Mouse (Mus musculus) heart, embryonic 11.5 days (tissue): ENCODE measurements around the gene Pan3. TPM values are rescaled to one million over a fixed set of nuclear protein-coding genes. Genes with fewer than 3 reads are reported as not detected.
"Not testable (repeated sequence)": the region's sequence is repeated elsewhere in the genome, so short reads cannot be mapped to it uniquely, and the experiment has no call there.

Source experiments
- ATAC-seq: fragments of 200-750 bp; cut with Nextera tagmentation; replicated peaks from 2 replicates; pipeline ENCODE4 v1.8.0; 2017; ENCODE audit warnings: moderate library complexity; ENCODE audit not compliant: insufficient number of reproducible peaks, low FRiP score, low TSS enrichment
- H3K27ac ChIP-seq: fragments of 300-500 bp; sonication (generic); 2 replicates; pipeline ENCODE4 v1.5.1; 2014; ENCODE audit warnings: mild to moderate bottlenecking, low read depth, low read length
- H3K27me3 ChIP-seq: fragments of 300-500 bp; sonication (generic); 2 replicates; pipeline ENCODE4 v1.6.1; 2014; ENCODE audit warnings: mild to moderate bottlenecking, low read length, mixed read lengths; ENCODE audit not compliant: control insufficient read depth, insufficient read depth
- H3K36me3 ChIP-seq: fragments of 300-500 bp; sonication (generic); 2 replicates; pipeline ENCODE4 v1.6.1; 2014; ENCODE audit warnings: mild to moderate bottlenecking, low read length, moderate library complexity, mixed read lengths; ENCODE audit not compliant: control insufficient read depth, insufficient read depth
- H3K4me1 ChIP-seq: fragments of 300-500 bp; sonication (generic); 2 replicates; pipeline ENCODE4 v1.6.1; 2014; ENCODE audit warnings: low read length; ENCODE audit not compliant: control insufficient read depth, insufficient read depth
- H3K4me2 ChIP-seq: fragments of 300-500 bp; sonication (generic); 2 replicates; pipeline ENCODE4 v1.6.1; 2014; ENCODE audit warnings: mild to moderate bottlenecking, moderate library complexity
- H3K4me3 ChIP-seq: fragments of 300-500 bp; sonication (generic); 2 replicates; pipeline ENCODE4 v1.5.1; 2014; ENCODE audit warnings: low read depth, low read length
- H3K9ac ChIP-seq: fragments of 300-500 bp; sonication (generic); 2 replicates; pipeline ENCODE4 v1.6.1; 2014; ENCODE audit warnings: mild to moderate bottlenecking, low read depth, low read length, moderate library complexity
- H3K9me3 ChIP-seq: fragments of 300-500 bp; sonication (generic); replicated peaks from 2 replicates; pipeline ENCODE4 v1.6.1; 2016; ENCODE audit warnings: low read length; ENCODE audit not compliant: control insufficient read depth
- WGBS: fragments of 180-500 bp; shearing (Covaris S2); extraction: QIAGEN DNeasy Blood & Tissue Kit; methylation state at CpG from one replicate; pipeline ENCODE4 v1.1.7; 2014; ENCODE audit not compliant: insufficient replicate concordance; 5-methylcytosine and 5-hydroxymethylcytosine counted together
- polyA plus RNA-seq: library from polyadenylated mRNA; unstranded; fragments of >200 nt; fragmentation: Nextera tagmentation; extraction: Ambion mirVana; gene quantifications from 2 replicates; pipeline ENCODE4 v1.2.1, GENCODE M21; 2014

Pan3 gene
- polyA plus RNA-seq, 1 experiment from 2014 or later, result 54.9 TPM

- H3K4me3 ChIP-seq, result no peak overlapping the region
- H3K4me2 ChIP-seq, result no peak overlapping the region
- H3K9me3 ChIP-seq, result no peaks in the 10 kb centered on the region
- ATAC-seq, result no peak
- no peaks in the 10 kb centered on the region for H3K4me1 ChIP-seq
- peaks cover 7% of the 10 kb centered on the region for H3K36me3 ChIP-seq
- H3K27ac ChIP-seq, result no peak overlapping the region
- no peak overlapping the region for H3K9ac ChIP-seq
- H3K27me3 ChIP-seq, result no peaks in the 10 kb centered on the region
- WGBS, result 84% methylated on average over 6 of the region's 6 CpGs
Measured at GRCm38 (mm10) chr5:147532031-147532430, 102.1 kb downstream of the Pan3 start.

- ATAC-seq, result no peak
- no peak overlapping the region for H3K4me3 ChIP-seq
- H3K4me2 ChIP-seq, result no peak overlapping the region
- H3K4me1 ChIP-seq, result no peaks in the 10 kb centered on the region
- WGBS, result 96% methylated on average over 4 of the region's 4 CpGs
- H3K9me3 ChIP-seq, result no peaks in the 10 kb centered on the region
- H3K9ac ChIP-seq, result no peak overlapping the region
- peaks cover 15% of the 10 kb centered on the region for H3K36me3 ChIP-seq
- H3K27me3 ChIP-seq, result no peaks in the 10 kb centered on the region
- H3K27ac ChIP-seq, result no peak overlapping the region
Measured at GRCm38 (mm10) chr5:147539409-147539808, 109.4 kb downstream of the Pan3 start.

GRCm38 (mm10) chr5:147539815-147540214 lies 109.9 kb downstream of the Pan3 start:
- Histone ChIP-seq H3K9ac (no peak overlapping the region), H3K4me2 (no peak overlapping the region), H3K36me3 (peaks cover 15% of the 10 kb centered on the region), H3K9me3 (no peaks in the 10 kb centered on the region), H3K27ac (no peak overlapping the region), H3K4me1 (no peaks in the 10 kb centered on the region), H3K27me3 (no peaks in the 10 kb centered on the region), H3K4me3 (no peak overlapping the region)
- ATAC-seq, result no peak
- WGBS, result 91% methylated on average over 4 of the region's 4 CpGs

GRCm38 (mm10) chr5:147542291-147542690 lies 112.3 kb downstream of the Pan3 start:
- Histone ChIP-seq H3K36me3 (peaks cover 22% of the 10 kb centered on the region), H3K4me1 (no peaks in the 10 kb centered on the region), H3K4me3 (no peak overlapping the region), H3K9ac (no peak overlapping the region), H3K27me3 (no peaks in the 10 kb centered on the region), H3K27ac (no peak overlapping the region), H3K9me3 (no peaks in the 10 kb centered on the region), H3K4me2 (no peak overlapping the region)
- WGBS, result 80% methylated on average over 6 of the region's 6 CpGs
- ATAC-seq, result no peak

GRCm38 (mm10) chr5:147545731-147546241 lies 115.8 kb downstream of the Pan3 start:
- H3K36me3 ChIP-seq, result peaks cover 27% of the 10 kb centered on the region
- no peaks in the 10 kb centered on the region for H3K4me1 ChIP-seq
- ATAC-seq, result no peak
- H3K9me3 ChIP-seq, result no peaks in the 10 kb centered on the region
- H3K27ac ChIP-seq, result no peak overlapping the region
- no peak overlapping the region for H3K4me3 ChIP-seq
- WGBS, result 72% methylated on average over 11 of the region's 11 CpGs
- H3K27me3 ChIP-seq, result no peaks in the 10 kb centered on the region
- no peak overlapping the region for H3K4me2 ChIP-seq
- H3K9ac ChIP-seq, result no peak overlapping the region

GRCm38 (mm10) chr5:147549016-147549755 lies 119.2 kb downstream of the Pan3 start:
- Histone ChIP-seq H3K4me1 (no peaks in the 10 kb centered on the region), H3K27me3 (no peaks in the 10 kb centered on the region), H3K9me3 (no peaks in the 10 kb centered on the region), H3K36me3 (peaks cover 24% of the 10 kb centered on the region), H3K9ac (no peak overlapping the region), H3K4me3 (no peak overlapping the region), H3K27ac (no peak overlapping the region), H3K4me2 (no peak overlapping the region)
- WGBS, result 79% methylated on average over 12 of the region's 12 CpGs
- no peak for ATAC-seq

- Histone ChIP-seq H3K4me2 (no peak overlapping the region), H3K36me3 (peaks cover 14% of the 10 kb centered on the region), H3K4me1 (no peaks in the 10 kb centered on the region), H3K9ac (no peak overlapping the region), H3K27me3 (no peaks in the 10 kb centered on the region), H3K4me3 (no peak overlapping the region), H3K27ac (no peak overlapping the region), H3K9me3 (no peaks in the 10 kb centered on the region)
- no peak for ATAC-seq
- 86% methylated on average over 13 of the region's 13 CpGs for WGBS
Measured at GRCm38 (mm10) chr5:147551879-147552627, 122.1 kb downstream of the Pan3 start.

- WGBS, result 69% methylated on average over 6 of the region's 6 CpGs
- not testable (repeated sequence) for H3K27ac ChIP-seq, H3K4me3 ChIP-seq, ATAC-seq, H3K4me2 ChIP-seq, H3K4me1 ChIP-seq, H3K36me3 ChIP-seq, H3K27me3 ChIP-seq, H3K9me3 ChIP-seq, H3K9ac ChIP-seq
Measured at GRCm38 (mm10) chr5:147557641-147558040, 127.7 kb downstream of the Pan3 start.
